Mouse (Mus musculus) telencephalon, adult 2 months (tissue): Measurements from ENCODE around the gene Vmo1.
"Not testable (repeated sequence)": the region's sequence is repeated elsewhere in the genome, so short reads cannot be mapped to it uniquely, and the experiment has no call there.

ENCODE experiments used
- DNase-seq: peaks from one replicate; pipeline ENCODE4 v3.0.0-alpha.2; 2011; ENCODE audit warnings: low read depth, low spot score

The Vmo1 gene

DNA sequence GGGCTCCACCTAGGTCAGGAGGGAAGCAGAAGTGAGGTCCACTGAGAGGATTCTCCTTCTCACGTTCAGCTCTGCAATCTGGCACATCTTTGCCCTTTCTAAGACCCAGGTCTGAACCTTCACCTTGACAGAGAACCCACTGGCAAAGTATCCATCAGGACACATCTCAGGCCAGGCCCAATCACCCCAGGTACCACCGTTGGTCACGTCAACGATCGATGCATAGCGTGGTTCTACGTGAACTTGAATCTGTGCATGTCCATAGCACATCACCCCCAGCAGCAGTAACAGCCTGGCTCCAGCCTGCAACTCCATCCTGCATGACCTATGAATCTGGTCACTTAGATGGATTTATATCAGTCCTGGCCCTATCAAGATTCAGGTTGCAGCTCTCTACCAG lies at the start of gene Vmo1:
Gene Vmo1, minus strand, starts transcription at position 329 of the 400 bp plus-strand sequence.
- no peak for DNase-seq

DNA sequence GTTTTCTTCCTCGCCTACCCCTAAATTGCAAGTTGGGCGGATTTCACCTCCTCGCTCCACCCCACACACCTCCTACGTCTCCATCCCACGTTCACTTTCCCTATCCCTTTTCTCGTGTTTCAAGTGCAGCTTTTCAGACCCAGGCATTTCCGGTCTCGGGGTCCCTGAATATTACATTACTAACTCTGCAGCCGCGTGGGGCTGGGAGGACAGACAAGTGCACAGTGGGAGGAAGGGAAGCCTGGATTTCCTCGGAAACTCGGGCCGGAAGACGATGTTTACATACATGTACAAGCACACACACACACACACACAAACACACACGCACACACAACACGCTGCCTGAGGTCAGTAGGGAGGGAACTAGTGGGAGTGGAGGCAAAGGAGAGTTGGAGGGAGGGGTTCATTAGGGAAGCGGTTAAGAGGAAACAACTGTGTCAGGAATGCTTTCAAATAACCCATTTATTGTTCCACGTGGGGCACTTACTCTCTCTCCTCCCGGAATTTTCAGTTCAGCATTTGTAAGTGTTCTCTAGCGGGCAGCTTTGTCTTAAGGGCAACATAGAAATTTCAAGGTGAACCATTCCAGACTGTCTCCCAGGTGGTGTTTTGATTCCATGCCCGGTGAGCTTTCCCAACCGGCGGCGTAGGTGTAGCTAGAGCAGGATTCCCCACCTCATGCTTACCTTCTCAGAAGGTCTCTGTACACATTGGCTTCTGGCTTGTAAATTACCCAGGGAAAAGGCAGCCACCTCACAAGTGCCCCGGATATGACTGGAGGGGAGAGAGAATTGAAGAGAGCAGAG lies 49.3 kb upstream of the Vmo1 start:
- no peak for DNase-seq

GRCm38 (mm10) chr11:70562995-70563469 lies 48.6 kb upstream of the Vmo1 start:
- DNase-seq, result no peak

DNA sequence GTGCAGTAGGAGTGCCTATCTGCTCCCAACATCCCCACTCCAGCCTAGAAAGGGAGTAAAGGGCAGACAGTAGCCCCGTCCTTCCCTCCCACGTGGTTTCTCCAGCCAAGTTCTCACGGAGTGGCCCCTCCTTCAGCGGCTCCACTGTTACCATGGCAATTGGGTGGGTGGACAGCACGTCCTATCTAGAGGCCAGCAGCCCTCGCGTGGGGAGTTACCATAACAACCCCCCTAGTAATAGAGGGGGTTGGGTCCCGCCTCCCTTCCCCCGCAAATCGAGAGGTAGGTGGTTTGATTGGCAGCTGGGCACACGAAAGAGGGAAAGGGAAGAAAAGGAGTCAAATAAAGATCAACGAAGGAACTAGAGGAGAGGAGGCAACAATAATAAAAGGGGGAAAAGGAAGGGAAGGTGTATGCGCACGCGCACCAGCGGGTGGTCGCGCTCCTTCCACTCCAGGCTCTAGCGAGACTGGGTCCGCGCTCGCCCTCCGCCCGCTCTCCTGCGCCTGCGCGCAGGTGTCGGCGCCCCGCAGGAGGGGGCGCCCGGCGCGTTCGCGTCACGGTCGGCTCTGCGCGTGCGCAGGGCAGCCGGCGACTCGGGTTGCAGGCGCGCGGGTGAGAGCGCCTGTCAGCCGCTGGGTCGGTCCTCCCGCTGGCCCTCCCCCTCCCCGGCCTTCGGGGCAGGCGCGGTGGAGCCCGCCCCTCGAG lies 48.0 kb upstream of the Vmo1 start, which contains the start of gene Mink1:
Gene Mink1, plus strand, starts transcription at position 595 of the 708 bp plus-strand sequence.
- peak; percentile 92 for DNase-seq

GRCm38 (mm10) chr11:70561937-70562286 lies 47.5 kb upstream of the Vmo1 start:
- no peak for DNase-seq

GRCm38 (mm10) chr11:70557545-70557944 lies 43.1 kb upstream of the Vmo1 start:
- no peak for DNase-seq

GRCm38 (mm10) chr11:70553940-70554339 lies 39.5 kb upstream of the Vmo1 start:
- DNase-seq, result no peak

DNA sequence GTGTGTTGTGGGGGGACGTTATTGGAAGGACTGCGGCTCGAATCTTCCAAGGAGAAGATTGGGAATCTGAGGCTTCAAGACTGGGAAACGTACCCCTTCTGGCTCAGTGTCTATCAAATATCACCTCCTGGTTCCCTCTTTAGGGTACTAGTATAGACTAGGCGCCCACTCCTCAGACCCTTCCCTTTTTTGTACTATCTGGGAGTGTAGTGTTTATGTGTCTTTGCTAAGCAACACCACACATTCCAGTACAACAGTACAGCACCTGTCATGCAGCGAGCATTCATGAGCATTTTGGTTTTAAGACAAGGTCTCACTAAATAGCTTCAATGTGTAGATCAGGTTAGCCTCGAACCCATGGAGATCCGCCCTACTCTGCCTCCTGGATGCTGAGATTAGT lies 37.1 kb upstream of the Vmo1 start:
- no peak for DNase-seq

GRCm38 (mm10) chr11:70544496-70544895 lies 30.1 kb upstream of the Vmo1 start:
- DNase-seq, result no peak

DNA sequence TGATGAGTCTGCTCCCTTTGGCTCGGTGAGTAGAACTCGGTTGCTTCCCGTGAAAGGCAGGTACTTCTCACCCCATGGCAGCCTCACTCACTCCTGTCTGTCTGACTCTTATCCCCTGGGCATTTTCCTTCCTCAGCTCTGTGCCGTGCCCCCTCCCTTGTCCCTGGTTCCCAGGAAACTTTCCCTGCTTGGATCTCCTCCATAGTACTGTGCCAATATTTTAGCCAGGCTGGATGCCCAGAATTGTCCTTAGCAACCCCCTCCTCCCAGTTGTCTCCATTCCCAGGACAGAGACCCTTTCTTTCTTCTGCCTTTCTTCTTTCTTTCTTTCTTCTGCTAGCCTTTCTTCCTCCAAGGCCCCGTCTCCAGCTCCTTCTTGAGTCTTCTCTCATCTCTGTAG lies 27.0 kb upstream of the Vmo1 start:
- DNase-seq, result no peak

GRCm38 (mm10) chr11:70540928-70541327 lies 26.5 kb upstream of the Vmo1 start:
- DNase-seq, result no peak

DNA sequence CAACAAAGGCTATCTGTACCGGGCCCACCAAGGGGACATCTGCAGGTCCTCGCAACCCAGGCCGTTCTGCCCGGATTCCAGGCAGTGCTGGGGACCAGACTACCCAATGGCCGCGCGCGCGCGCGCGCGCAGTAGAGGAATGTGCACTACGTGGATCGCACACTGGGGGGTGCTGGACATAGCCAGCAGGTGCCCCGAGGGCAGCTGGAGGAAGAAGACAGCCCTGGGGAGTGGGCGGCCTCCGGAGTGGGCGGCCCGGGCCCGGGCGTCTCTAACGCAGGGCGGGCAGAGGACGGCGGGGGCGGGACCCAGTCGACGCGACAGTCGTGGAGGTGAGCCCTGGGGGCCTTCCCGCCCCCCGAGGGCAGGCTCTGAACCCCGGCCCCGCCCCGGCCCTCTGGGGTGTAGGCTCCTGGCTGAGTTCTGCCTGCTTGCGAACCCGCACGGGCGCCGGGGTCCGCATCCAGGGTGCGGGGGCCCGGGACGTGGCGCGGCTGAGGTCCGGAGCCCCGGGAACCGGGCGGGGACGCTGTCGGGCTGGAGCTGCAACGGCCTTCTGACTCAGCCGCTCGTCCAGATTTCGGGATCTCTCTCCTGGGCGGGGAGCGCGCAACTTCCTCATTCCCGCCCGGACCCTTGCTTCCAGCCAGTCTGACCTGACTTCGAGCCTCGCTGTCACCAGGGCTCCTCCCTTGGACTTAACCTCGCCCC lies 25.6 kb upstream of the Vmo1 start, which contains the start of gene Pld2:
Gene Pld2, plus strand, starts transcription at position 188 of the 711 bp plus-strand sequence.
- DNase-seq, result peak; percentile 51

GRCm38 (mm10) chr11:70539423-70539822 lies 25.0 kb upstream of the Vmo1 start:
- DNase-seq, result no peak

- no peak for DNase-seq
Observed at GRCm38 (mm10) chr11:70532839-70533238, 18.4 kb upstream of the Vmo1 start, which contains the start of gene Gm40193. Gm40193 (minus strand) TSS chr11:70532939.

DNA sequence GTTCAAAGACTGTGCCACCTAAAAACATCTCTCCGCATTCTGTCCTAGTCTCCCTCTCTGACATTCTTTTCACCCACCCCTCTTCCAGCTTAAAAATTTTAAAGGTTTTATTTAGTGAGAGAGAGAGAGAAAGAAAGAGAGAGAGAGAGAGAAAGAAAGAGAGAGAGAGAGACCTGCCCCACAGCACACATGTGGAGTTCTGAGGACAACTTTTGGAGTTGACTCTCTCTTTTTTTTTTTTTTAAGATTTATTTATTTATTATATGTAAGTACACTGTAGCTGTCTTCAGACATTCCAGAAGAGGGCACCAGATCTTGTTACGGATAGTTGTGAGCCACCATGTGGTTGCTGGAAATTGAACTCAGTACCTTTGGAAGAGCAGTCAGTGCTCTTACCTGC lies 16.6 kb upstream of the Vmo1 start:
- not testable (repeated sequence) for DNase-seq

DNA sequence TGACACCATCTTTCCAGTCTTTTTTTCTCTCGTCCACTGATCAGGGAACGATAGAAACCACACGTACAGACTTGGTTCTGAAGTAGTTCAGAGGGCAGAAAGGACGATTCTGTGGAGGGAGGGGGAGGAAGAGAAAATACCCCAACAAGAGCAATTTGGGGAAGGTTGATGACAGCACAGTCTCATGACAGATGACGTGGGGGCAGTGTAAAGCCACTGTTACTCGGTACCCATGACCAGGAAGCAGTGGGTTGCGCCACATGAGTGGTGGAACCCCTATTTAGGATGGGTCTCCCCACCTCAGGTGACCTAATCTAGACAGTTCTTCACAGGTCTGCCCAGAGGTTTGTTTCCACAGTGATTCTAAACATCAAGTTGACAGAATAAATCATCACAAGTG lies 14.2 kb upstream of the Vmo1 start:
- DNase-seq, result no peak

GRCm38 (mm10) chr11:70526211-70526610 lies 11.8 kb upstream of the Vmo1 start:
- no peak for DNase-seq

DNA sequence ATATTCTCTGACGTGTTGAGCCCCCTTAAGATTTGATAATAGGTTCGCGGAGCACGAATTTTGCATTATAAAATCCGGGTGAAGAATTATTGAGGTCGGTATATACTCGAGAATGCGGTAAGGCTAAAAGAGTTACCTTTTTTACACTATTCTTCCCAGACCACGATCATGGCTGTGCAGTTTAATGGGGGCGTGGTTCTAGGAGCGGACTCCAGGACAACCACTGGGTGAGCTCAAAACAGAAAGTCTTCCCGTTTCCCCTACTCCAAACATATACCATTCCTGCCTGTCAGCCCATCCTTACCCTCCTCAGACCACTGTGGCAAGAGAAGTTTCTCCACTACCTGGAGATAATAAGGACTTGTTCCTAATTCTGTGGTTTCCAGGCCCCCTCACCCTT lies 11.3 kb upstream of the Vmo1 start:
- no peak for DNase-seq

DNA sequence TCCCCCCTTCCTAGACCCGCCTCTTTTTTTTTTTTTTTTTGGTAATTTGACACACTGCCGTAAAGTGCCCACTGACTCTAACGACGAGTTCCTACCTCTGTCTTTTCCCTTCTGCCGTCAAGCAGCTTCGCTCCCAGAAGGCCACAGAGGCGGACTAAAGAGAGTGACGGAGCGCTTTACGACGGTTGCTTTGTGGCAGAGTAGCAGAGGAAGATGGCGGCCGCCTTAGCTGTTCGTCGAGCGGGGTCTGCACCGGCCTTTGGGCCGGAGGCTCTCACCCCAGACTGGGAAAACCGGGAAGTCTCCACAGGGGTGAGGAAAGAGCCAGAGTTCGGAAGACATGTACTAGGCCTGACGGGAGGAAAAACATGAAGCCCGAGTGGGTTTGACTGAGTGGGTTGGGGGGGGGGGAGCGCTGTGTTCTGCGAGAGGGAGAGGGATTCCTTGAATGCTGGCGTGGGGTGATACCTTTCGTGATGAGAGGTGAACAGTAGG lies 10.8 kb upstream of the Vmo1 start, which contains the start of gene Psmb6:
Gene Psmb6, plus strand, starts transcription at position 184 of the 495 bp plus-strand sequence.
- DNase-seq, result peak; percentile 99

- DNase-seq, result no peak
Observed at GRCm38 (mm10) chr11:70524782-70525181, 10.4 kb upstream of the Vmo1 start.

- not testable (repeated sequence) for DNase-seq
Observed at GRCm38 (mm10) chr11:70523306-70523989, 9.0 kb upstream of the Vmo1 start.
